Mouse (Mus musculus) thymus, adult 2 months (tissue): Measurements from ENCODE around the gene 2210408I21Rik. TPM values are rescaled to one million over a fixed set of nuclear protein-coding genes. Genes with fewer than 3 reads are reported as not detected.

Experiments used
- DNase-seq: peaks from one replicate; pipeline ENCODE4 v3.0.0; 2021
- H3K27ac ChIP-seq: fragments of 200-500 bp; 2 replicates; pipeline ENCODE4 v1.5.1; 2012; ENCODE audit warnings: low read length, control low read depth; ENCODE audit not compliant: control insufficient read depth, insufficient read depth
- H3K27me3 ChIP-seq: fragments of 200-500 bp; 2 replicates; pipeline ENCODE4 v1.6.1; 2012; ENCODE audit warnings: mild to moderate bottlenecking, low read length, moderate library complexity, mixed read lengths; ENCODE audit not compliant: control insufficient read depth, insufficient read depth
- H3K36me3 ChIP-seq: fragments of 200-500 bp; 2 replicates; pipeline ENCODE4 v1.6.1; 2012; ENCODE audit warnings: mild to moderate bottlenecking, low read length, moderate library complexity; ENCODE audit not compliant: control insufficient read depth, insufficient read depth
- H3K4me1 ChIP-seq: fragments of 200-500 bp; replicated peaks from 2 replicates; pipeline ENCODE4 v1.6.1; 2012; ENCODE audit warnings: low read length; ENCODE audit not compliant: control insufficient read depth, insufficient read depth
- H3K4me3 ChIP-seq: fragments of 200-500 bp; 2 replicates; pipeline ENCODE4 v1.5.1; 2012; ENCODE audit warnings: mild to moderate bottlenecking, low read length, control low read depth, moderate library complexity; ENCODE audit not compliant: control insufficient read depth, insufficient read depth
- CTCF ChIP-seq: fragments of 200-500 bp; IDR thresholded peaks from 2 replicates; pipeline ENCODE4 v1.5.1; 2012; ENCODE audit warnings: mild to moderate bottlenecking, control low read depth, low read length, moderate library complexity, borderline replicate concordance; ENCODE audit not compliant: control insufficient read depth, poor library complexity, insufficient read depth; ENCODE audit errors: extremely low read depth
- POLR2A ChIP-seq: fragments of 200-500 bp; IDR thresholded peaks from 2 replicates; pipeline ENCODE4 v1.6.1; 2012; ENCODE audit warnings: mild to moderate bottlenecking, low read length, control low read depth, moderate library complexity; ENCODE audit not compliant: control insufficient read depth, poor library complexity, insufficient read depth; ENCODE audit errors: extremely low read depth
- WGBS: fragments of 180-500 bp; shearing (Covaris S2); methylation state at CpG from one replicate; pipeline ENCODE4 v1.1.7; 2018; 5-methylcytosine and 5-hydroxymethylcytosine counted together
- polyA plus RNA-seq: library from polyadenylated mRNA; depleted of rRNA; stranded (reverse); fragments of >200 nt; gene quantifications from 2 replicates; pipeline ENCODE4 v1.2.3, GENCODE M21; 2012

Gene 2210408I21Rik
- polyA plus RNA-seq, 1 experiment: 0.35 TPM

GRCm38 (mm10) chr13:77264481-77264880 is 129.1 kb downstream of the 2210408I21Rik start:
- TF ChIP-seq POLR2A (no peak), CTCF (no peak)
- no peaks in the 10 kb centered on the region for H3K4me1 ChIP-seq
- no peak overlapping the region for H3K4me3 ChIP-seq
- H3K36me3 ChIP-seq: no peaks in the 10 kb centered on the region
- no peaks in the 10 kb centered on the region for H3K27me3 ChIP-seq
- DNase-seq: no peak
- no peak overlapping the region for H3K27ac ChIP-seq
- WGBS: 89% methylated on average over 1 of the region's 1 CpGs

DNA sequence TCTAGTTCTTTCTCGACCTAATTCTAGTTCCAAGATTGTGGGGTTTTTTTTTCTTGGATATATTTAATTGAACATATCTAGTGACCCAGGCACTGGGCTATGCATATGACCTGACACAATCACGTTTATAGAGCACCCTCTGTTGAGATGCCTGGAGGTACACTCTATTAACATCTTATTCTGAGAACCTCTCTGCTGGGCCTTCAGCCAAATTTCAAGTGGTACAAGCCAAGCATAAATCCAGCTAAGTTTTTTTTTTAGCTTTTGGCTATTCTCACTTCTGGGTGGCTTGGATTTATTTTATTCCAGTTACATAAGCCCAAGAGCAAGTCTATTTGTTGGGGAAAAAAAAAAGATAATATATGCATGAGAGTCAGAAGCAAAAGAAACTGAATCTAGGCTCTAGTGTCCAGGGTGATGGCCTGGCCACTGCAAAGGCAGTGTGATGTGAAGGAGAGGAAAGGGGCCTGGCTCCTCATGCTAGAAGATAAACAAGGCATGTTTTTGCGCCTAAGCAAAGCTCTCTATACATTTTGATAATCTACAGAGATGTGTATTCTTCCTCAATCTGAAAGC is 139.9 kb downstream of the 2210408I21Rik start:
- DNase-seq: no peak
- Histone ChIP-seq H3K36me3 (no peaks in the 10 kb centered on the region), H3K27me3 (no peaks in the 10 kb centered on the region), H3K4me1 (no peaks in the 10 kb centered on the region), H3K4me3 (no peak overlapping the region), H3K27ac (no peak overlapping the region)
- 73% methylated on average over 3 of the region's 3 CpGs for WGBS
- no peak for TF ChIP-seq CTCF
- no peak for TF ChIP-seq POLR2A

- no peak overlapping the region for H3K4me3 ChIP-seq
- WGBS: 94% methylated on average over 7 of the region's 7 CpGs
- DNase-seq: no peak
- TF ChIP-seq POLR2A (no peak), CTCF (no peak)
- H3K27ac ChIP-seq: no peak overlapping the region
- no peaks in the 10 kb centered on the region for H3K4me1 ChIP-seq
- no peaks in the 10 kb centered on the region for H3K27me3 ChIP-seq
- H3K36me3 ChIP-seq: no peaks in the 10 kb centered on the region
Measured at GRCm38 (mm10) chr13:77278659-77279413, 143.5 kb downstream of the 2210408I21Rik start.

DNA sequence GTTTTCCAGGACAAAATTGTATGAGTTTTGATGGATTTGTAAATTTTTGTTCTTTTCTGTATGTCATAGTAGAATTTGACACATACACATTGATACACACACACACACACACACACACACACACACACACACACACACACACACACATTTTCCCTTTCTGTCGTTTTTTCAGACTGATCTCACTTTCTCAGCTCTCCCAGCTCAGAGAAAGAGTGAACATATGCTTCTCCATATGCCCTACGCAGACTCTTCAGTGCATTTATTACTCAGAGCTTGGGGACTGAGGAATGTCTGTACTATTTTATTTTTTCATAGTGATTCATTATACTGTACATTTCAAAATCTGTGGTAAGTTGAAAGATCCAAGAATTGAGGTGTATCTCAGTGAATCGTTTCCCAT is 160.2 kb downstream of the 2210408I21Rik start:
- no peak overlapping the region for H3K27ac ChIP-seq
- no peak overlapping the region for H3K4me3 ChIP-seq
- H3K4me1 ChIP-seq: no peaks in the 10 kb centered on the region
- DNase-seq: no peak
- no peaks in the 10 kb centered on the region for H3K36me3 ChIP-seq
- WGBS: 81% methylated on average over 3 of the region's 3 CpGs
- TF ChIP-seq CTCF (no peak), POLR2A (no peak)
- H3K27me3 ChIP-seq: no peaks in the 10 kb centered on the region

GRCm38 (mm10) chr13:77324101-77324500 is 188.8 kb downstream of the 2210408I21Rik start:
- no peaks in the 10 kb centered on the region for H3K4me1 ChIP-seq
- DNase-seq: no peak
- no peaks in the 10 kb centered on the region for H3K27me3 ChIP-seq
- 90% methylated on average over 1 of the region's 1 CpGs for WGBS
- H3K27ac ChIP-seq: no peak overlapping the region
- no peak for TF ChIP-seq POLR2A
- no peak for TF ChIP-seq CTCF
- H3K36me3 ChIP-seq: no peaks in the 10 kb centered on the region
- no peak overlapping the region for H3K4me3 ChIP-seq

GRCm38 (mm10) chr13:77326174-77326959 is 191.0 kb downstream of the 2210408I21Rik start:
- TF ChIP-seq POLR2A: no peak
- TF ChIP-seq CTCF: no peak
- Histone ChIP-seq H3K4me1 (no peaks in the 10 kb centered on the region), H3K27ac (no peak overlapping the region), H3K4me3 (no peak overlapping the region), H3K27me3 (no peaks in the 10 kb centered on the region), H3K36me3 (no peaks in the 10 kb centered on the region)
- WGBS: 95% methylated on average over 5 of the region's 5 CpGs
- DNase-seq: no peak

DNA sequence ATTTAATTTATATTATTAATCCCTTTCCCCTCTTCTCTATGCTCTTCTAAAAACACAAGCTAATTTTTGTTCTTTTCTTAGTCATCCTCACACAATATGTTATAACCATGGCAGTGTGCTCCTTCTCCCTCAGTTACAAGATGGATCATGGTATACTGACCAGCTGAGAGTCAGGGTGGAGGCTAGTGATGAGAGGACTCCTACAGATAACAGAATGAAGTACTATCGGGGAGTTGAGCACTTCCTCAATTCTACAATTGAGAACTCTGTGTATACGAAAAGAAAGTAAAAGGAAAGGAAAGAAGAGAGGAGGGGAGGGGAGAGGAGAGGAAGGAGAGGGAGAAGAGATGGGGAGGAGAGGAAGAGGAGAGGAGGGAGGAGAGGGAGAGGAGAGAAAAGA is 206.8 kb downstream of the 2210408I21Rik start:
- H3K27me3 ChIP-seq: no peaks in the 10 kb centered on the region
- no peaks in the 10 kb centered on the region for H3K36me3 ChIP-seq
- TF ChIP-seq CTCF (no peak), POLR2A (no peak)
- H3K4me3 ChIP-seq: no peak overlapping the region
- H3K27ac ChIP-seq: no peak overlapping the region
- 62% methylated on average over 2 of the region's 2 CpGs for WGBS
- no peaks in the 10 kb centered on the region for H3K4me1 ChIP-seq
- DNase-seq: no peak
